Mouse (Mus musculus): ENCODE results near the gene Pkib.

The Pkib gene

DNA sequence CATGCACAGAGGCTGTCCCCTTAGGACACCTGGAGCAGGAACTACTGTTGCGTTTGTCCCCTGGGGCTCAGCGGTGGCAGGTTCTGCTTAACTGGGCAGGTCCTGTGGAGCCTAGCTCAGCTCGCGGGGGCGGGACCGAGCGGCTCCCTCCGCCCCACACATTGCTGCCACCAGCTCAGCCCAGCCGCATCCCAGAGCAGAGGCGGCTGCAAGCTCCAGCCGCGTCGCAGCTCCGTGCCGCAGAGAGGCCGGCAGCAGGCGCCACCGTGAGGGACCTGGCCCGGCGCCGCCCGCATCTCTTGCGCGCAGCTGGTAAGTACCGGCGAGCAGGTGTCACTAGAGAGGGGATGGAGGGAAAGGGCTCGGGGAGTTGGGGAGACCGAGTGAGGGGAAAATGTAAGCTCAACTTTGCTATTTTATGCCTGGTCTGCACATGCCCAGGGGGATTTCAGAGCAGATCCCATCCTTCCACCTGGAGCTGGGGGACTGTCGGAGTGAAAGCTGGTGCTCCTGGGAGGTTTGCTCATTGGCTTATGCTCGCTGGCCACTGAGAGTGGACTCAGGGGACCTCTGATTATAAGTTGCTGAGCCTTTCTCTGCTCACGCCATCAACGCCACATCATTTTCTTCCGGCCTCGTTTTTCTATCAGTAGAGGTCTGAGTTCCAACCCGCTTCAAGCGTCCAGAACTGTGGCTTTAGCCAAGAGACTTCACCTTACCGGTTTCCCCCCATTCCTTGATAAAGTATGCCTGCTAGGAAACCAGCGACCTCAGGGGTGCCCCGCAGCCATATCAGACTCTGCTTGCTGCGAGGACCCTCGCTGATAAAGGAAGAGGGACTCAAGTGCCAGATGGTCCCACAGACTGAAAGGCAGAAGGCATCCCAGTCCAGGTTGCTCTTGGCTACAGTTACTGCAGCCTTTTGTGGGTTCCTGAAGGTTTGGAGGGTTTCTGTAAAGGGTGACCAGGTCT lies at the start of gene Pkib:
TSS of gene Pkib (plus strand) at position 86 of the 972 bp plus-strand sequence.
- DNase-seq = peak; percentile 63 to 79

DNA sequence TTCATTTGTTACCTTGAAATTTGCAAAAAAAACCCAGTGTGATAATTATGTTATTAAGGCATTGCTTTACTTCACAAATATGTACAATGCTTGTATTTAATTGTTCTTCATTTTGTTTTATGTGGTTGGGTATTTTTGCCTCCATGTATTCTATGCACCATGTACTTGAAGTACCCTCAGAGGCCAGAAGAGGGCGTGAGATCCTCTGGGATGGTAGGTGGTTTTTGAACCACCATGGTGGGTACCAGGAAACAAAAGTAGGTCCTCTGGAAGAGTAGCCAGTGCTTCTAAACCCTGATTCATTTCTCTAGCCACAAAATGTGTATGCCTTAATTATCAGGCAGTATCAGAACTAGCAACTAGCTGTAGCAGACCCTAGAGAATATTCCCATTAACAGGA lies 47.9 kb upstream of the Pkib start:
- no peak for DNase-seq

DNA sequence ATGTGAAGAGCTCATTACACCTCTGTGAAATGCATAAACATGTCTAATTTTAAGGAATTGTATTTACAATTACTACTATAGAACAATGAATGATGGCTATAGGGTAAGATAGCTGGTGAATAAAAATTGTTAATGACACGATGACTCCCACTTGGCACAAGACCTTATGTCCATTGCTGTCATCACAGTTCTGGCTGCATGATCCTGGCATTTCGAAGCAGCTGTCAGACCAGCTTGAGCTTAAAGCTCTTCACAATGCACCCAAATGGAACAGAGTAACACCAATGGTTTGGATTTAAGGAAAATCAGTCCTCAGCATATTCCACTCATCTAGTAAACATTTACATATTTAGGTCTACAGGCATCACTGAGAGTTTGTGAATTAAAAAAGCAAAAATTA lies 37.5 kb upstream of the Pkib start:
- DNase-seq = no peak

DNA sequence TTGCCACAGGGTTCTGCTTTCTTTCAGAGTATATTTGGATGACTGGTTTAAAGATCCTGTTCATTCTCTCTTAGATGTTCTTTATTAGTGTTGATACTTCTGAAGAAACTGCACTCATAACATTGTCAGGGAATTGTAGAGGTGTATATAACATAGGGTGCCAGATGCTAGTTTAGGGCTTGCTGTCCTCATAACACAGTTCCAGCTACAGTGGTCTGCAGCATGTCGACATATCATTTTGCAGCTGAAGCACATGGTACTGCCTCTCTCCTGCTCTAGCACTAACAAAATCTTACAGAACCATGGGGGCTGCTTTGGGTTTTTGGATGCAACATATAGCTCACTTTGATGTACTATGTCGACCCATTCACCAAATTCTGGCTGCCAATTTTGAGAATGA lies 34.6 kb upstream of the Pkib start:
- no peak for DNase-seq

DNA sequence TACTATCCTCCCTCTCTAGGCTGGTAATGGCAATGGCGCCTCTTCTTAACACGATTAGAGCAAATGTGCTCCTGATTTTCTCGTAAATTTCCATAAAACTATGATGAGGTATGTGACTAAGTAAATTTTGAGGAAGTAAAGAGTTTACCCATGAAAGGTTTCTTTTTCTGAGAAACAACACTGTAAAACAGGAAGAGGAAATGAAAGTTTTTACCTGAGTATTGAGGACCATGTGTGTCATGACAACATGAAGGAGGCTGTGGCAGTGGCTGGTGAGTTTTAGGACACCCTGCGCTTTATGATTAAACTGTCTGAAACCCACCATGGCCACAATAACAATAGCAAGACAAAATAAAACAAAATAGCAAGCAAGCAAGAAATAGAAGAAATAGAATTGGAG lies 28.8 kb upstream of the Pkib start:
- no peak for DNase-seq

DNA sequence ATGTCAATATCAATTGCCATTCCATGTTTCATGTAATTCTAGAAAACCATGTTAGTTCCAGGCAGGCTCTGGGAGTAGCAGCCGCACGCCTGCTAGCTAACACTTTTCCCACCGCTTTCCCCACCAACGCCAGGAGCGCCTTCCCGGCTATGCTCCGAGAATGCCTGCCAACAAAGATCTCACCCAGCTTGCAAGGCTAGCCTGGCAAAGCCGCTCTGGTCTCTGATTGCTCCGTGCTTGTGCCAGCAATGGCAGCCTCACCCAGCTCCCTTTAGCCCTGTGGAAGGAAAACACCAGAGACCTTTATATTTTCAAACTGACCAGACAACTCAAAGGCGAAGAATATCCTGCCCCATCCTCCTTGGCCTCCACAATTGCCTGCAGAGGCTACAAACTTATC lies 8.5 kb upstream of the Pkib start:
- no peak for DNase-seq

DNA sequence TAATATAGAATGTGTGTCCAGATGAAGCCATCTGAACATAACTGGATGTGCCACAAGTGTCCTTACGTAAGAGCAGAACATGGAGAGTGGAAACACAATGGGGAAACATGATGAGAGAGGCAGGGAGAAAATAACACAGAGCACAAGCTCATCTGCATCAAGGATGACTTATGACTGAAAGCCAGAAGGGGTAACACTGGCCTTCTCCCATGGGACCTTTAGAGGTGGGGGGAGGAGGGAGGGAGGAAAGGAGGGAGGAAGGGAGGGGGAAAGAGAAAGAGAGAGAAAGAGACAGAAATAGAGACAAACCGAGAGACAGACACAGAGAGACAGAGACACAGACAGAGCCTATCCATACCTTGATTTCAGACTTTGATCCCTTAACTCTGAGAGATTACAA lies 4.0 kb upstream of the Pkib start:
- DNase-seq = no peak

DNA sequence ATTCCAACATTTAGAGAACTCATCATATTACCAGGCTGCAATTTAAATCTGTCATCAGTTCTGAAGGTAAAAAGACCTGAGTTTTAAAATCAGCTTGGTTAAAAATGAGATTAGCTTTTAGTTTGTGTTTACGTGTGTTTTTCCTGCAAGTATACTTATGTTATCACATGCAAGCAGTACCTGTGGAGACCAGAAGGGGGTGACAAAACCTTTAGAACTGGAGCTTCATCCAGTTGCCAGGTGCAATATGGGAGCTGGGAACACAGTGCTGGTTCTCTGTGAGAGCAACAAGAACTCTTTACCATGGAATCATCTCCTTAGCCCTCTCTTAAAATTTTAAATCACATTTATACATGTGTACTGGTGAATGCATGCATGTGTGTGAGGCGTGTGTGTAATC lies 1.2 kb upstream of the Pkib start:
- no peak for DNase-seq

DNA sequence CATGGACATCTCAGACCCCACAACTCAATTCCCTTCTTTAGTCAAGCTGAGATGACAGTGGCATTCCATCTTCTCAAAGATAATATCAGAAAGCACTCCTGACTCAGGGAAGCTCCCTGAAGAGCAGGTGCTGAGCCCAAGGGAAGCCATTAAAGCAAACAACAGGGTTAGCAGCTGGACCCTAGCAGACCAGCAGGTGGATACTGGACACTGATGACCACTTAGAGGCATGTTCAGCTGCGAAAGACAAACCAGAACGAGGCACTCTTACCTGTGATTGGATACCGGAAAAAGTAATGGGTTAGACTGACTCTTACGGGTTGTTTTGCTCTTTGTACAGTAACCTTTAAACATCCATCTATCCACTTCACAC lies 1.1 kb downstream of the Pkib start:
- DNase-seq = no peak

DNA sequence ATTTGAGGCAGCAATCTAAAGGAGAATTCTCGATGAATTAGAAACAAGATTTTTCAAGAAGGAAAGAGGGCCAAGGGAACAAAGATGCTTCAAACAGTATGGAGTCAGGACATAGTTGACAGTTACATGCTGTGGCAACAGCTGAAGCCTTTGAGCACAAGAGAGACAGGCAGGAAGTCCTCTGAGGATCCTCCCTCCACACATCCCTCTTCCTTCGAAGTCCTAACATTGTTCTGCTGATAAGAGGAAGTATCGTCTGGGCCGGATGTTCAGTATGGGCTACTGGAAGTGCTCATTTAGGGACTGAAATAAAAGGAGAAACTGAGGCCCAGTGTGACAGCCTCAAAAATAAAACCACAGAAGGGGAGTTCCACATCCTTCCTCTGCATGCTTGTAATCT lies 5.2 kb downstream of the Pkib start:
- no peak for DNase-seq

DNA sequence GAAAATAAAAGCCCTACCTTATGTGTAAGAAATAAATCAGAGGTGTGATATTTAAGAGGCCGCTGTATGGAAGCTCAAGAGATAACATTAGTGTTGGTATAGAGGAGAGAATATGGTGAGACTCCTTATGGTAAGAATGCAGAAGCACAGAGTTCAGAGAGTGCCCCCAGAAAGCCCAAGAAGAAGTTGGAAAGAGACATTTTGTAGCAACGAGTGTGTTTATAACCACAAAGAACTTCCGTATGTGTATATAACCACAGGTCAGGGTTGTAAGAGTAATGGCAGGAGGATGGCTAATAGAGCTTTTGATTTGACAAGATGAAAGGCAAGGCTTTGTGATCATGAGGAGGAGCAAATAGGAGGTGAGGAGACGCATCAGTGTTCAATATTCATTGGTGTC lies 6.5 kb downstream of the Pkib start:
- no peak for DNase-seq

DNA sequence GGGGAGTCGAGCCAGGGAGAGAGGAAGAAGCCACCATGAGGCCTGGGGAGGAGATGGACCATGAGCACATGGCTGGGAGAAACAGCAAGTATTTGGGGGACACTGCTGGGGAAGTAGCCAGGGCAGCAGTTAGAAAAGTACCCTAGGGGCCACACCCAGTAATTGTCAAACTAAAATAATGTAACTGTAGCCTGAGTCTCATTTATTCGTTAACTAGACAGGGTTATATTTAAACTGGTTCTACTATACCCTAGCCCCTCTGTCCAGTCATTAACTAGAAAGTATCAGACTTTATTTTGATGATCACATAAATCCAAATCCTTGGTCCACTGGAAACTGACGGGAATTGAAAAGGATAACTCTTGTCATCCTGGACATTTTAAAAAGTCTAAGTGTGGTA lies 7.8 kb downstream of the Pkib start:
- DNase-seq = no peak

DNA sequence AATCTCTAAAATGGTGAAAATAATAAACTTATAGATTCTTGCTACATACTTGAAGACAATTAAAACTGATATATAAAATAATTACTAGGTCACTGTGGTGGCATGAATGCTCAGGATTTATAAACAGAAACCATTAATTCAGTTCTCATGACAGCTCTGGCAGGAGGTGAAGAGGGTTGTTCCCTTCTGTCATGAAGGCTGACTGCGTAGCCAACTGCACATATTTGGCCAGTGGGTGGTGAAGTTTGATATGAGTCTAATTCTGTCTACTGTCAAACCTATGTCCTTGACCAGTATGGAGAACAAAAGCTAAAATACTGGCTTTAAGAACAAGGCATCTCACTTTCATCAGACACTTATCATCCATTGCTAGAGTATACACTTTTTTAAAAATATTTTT lies 21.5 kb downstream of the Pkib start:
- no peak for DNase-seq

DNA sequence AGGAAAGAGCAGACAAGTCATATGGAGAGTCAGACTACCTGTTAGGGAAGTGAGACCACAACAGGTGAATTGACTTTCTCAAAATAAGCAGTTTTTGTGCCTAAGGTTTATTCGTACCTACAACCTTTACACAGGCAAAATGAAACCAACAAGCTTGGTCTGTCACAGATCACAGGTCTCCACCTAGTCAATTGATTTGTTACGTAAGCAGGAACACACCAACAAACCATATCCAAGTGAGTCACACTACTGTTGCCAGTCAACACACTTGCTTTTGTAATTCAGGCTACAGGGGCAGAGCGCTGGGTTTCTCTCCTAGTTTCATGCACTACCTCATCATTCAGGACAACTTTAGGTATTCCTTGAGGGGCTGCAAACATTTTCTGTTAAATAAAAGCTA lies 28.7 kb downstream of the Pkib start:
- DNase-seq = no peak

DNA sequence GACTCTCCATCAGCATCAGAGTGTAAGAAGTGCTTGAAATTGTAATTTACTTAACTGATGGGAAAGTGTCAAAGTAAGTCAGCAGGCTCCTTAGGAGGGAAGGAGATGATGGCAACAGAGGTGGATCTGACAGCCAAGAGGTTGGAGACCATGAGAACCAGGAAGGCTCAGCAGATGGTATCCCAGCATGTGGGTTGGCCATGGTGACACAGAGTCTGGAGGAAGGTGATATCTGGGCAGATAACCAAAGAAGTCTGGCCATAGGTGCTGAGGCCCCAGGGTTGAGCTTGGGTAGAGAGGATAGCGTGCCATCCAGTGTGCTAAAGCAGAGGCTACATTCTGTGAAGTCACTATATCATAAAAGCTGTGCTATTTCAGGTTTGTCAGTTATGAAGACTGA lies 32.0 kb downstream of the Pkib start:
- DNase-seq = no peak

DNA sequence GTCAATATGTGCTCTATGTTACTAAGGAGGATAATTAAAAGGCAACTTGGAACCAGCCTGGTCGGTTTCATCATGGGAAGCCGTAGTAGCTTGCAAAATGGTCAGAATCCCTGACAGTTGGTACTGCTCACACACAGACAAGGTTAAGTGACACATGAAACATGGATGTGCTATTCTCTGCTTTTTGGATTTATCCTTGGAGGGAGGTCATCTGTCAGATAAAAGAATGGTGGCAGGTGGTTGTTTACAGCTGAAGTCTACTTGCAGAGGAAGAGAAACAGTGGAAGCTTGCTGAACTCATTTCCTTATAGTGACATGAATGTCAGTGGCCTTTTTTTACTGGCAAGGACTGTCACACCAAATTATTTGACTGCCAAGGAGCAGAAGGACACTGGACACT lies 32.5 kb downstream of the Pkib start:
- no peak for DNase-seq

DNA sequence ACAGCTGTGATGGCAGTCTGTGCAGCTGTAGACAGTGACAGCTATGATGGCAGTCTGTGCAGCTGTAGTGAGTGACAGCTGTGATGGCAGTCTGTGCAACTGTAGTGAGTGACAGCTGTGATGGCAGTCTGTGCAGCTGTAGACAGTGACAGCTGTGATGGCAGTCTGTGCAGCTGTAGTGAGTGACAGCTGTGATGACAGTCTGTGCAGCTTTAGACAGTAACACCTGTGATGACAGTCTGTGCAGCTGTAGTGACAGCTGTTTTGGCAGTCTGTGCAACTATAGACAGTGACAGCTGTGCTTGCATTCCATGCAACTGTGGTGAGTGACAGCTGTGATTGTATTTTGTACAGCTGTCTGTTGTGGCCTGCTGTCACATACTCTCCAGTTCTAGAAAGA lies 44.0 kb downstream of the Pkib start:
- DNase-seq = no peak

DNA sequence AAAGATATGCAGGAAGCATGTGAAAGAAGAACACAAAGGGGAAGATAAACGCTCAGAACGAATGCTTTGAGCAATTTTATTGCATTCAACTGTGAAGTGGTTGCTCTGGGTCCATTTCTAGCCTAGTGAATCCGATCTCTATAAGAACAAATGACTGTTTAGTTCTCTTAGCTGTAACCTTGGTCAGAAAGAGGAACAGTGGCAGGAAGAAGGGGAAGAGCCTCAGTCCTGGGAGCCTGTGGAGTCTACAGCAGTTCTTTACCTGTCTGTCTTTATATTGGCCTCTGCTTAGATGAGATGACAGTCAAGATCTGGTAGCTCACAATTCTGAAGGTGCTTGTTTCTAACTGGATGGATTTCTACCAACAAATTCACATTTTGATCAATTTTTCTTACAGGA lies 56.2 kb downstream of the Pkib start:
- no peak for DNase-seq

DNA sequence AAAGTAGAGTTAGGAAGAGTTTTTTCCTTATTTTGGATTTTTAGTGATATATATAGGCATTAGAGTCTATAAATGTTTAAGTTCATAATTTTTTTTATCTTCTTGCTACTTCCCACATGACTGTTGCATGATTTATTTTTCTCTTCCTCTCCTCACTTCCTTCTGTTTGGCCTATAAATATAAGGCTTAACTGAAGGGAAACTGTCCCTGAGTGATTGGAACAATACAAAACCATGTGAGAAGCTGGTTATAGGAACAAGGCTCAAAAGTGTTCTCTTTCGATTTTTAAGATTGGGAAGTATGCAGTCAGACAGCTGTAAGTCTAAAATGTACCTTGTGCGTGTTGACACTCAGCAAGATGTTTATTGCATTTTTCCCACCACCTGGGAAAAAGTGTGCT lies 58.4 kb downstream of the Pkib start:
- DNase-seq = no peak

DNA sequence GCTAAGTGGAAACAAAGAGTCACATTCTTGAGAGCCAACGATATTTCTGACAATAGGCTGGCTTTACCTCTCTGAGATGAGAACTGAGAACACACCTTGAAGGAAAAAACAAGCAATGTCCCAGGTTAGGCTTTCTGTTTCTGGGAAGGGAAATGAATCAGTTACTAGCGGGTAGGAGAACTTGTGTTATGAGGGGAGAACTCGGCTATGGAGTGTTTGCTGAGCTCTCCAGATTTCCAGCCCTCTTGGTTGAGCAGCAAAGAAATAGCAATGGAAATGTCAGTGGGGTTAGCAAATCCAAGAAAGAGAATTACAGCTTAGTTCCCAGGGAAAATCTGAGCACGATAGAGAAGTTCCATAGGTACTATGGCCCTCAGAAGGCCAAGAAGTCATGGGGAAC lies 70.5 kb downstream of the Pkib start:
- DNase-seq = peak in 1 of 2 experiments; percentile 13

DNA sequence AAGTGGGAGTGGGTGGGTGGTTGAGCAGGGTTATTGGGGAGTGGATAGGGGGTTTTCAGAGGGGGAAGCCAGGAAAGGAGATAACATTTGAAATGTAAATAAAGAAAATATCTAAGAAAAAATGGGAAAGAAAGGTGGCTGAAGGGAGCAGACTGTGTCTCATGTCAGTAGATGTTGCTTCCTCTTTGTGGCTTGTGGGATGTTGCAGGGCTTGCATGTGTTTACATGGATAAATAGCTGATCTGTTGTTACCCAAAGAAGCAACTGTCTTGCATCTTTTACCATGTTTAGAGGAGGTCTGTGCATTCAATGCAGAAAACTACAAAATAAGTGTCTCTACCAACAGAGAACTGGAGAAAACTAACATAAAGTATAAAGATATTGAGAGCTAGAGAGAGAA lies 89.3 kb downstream of the Pkib start:
- no peak for DNase-seq

DNA sequence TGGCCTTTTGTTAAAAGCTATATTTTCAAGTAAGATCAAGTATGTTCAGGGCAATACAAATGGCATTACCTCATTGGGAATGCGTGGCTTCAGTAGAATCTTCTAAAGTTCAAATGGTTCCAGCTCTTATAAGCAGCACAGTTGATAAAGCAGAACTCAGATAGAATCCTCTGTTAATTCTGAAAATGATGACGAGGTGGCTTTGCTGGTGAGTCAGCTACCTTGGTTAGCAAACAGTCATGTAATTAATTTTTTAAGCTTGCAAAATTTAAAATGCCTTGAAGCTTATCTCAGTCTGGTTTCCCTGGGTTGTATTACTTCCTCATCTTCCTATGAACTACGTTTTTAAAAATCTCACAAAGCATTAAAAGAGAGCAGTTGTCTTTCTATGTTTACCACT lies 90.6 kb downstream of the Pkib start:
- DNase-seq = no peak

DNA sequence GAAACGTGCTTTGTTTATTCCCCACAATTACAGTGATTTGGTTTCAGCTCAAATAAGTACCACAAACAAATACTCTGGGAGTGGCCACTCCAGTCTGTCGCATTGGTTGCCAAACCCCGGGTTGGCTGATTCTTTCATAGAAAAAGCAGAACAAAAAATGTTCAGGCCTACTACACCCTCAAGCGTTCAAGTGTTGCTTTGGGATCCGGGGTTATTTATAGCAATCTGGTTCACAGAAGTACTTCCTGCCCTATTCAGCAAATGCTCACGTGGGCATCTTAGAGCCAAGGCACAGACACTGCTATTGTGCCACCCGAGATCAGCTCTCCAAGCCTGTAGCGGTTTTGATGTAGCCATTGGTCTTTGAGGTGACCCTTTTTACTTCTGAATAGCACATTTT lies 95.9 kb downstream of the Pkib start:
- peak; percentile 32 to 61 for DNase-seq

DNA sequence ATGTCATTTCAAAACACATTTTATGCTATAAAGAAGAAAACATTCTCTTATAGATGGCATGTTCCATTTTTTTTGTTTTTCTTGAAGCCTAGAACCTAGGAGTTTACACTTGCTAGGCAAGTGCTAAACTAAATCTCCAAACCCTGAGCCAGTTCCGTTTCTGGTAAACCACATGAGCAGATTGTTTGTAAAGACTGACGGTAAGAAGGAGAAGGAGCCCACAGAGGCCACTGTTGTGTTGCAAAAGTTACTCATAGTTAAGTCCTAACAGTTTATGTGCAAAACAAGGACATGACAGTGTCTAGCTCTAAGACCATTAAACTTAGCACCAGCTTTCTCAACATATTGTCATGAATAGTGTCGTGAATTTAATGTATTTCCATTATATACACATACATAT lies 99.9 kb downstream of the Pkib start:
- DNase-seq = no peak

DNA sequence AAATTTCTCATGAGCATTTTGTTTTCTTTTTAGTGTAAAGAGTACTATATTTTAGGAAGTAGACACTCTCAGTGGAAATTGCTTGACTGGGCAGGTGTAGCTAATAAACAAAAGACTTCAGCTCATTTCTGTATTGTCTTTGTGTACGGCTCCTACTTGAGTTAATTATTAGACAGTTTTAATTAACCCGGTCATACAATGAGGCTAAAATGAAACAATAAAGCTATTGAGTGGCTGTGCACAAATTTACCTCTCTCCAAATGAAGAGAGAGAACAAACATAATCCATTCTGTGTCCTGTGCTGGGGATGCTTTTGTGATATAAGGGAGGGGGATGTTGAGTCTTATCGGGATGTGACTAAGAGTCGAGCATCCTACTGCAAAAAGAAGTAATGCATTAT lies 109.0 kb downstream of the Pkib start:
- DNase-seq = no peak
